Mouse (Mus musculus) ES-Bruce4 (cell line): ENCODE measurements around the gene Ugcg.

ENCODE experiments used
- CTCF ChIP-seq: IDR thresholded peaks from one replicate; pipeline ENCODE4 v1.8.1; 2011; ENCODE audit warnings: low read depth, low read length
- EP300 ChIP-seq: IDR thresholded peaks from 2 replicates; pipeline ENCODE4 v1.6.1; 2011; ENCODE audit warnings: low read depth, low read length; ENCODE audit not compliant: insufficient read depth
- POLR2A ChIP-seq: IDR thresholded peaks from one replicate; pipeline ENCODE4 v1.8.1; 2011; ENCODE audit warnings: low read length; ENCODE audit not compliant: insufficient read depth

GRCm38 (mm10) chr4:59199341-59199740 lies 10.3 kb downstream of the Ugcg start:
- TF ChIP-seq EP300 = no peak
- TF ChIP-seq POLR2A = no peak
- no peak for TF ChIP-seq CTCF
